Mouse (Mus musculus): Measurements from ENCODE around the gene Hnrnpm.
"Not testable (repeated sequence)": the region's sequence is repeated elsewhere in the genome, so short reads cannot be mapped to it uniquely, and the experiment has no call there.

The Hnrnpm gene

DNA sequence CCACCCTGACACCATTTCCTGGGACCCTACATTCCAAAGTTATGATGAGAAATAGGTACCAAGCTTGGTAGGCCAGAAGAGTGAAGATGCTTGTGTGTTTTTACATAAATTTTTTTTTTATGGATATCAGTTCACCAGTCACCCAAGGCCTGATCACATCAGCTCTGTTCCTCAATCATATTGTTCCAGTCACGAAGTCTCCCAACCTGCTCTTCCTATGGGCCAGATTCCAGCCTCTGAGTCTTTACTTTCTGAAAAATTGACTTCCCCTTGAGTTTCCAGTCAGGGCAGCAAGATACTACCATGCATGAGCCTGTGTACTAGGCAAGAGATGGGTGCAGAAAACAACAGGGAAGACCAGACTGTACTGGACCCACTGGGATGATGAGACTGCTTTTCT, at the start of gene Hnrnpm:
TSS of gene Hnrnpm (minus strand) at position 101 of the 400 bp plus-strand sequence.
- no peak for DNase-seq (ENCODE audit: low spot score in 2 of 2)

DNA sequence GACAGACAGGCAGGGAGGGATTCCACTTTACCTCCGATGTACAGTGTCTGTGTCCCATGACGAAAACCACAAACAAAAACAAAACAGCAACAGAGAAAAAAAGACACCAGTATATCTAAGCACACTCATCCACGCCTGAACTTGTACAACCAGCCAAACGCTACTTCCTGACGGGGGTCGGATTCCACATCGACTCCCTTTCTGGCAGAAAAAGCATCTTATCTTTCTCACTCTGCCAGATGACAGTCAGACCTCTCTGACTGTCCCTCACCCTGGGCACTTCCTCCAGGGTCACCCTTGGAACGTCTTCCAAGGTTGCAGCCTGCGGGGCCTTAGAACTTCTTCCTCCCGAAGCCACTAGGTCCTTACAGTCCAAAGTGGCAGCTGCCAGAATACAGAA, 46.9 kb upstream of the Hnrnpm start:
- not testable (repeated sequence) for DNase-seq (ENCODE audit: low spot score in 2 of 2)

DNA sequence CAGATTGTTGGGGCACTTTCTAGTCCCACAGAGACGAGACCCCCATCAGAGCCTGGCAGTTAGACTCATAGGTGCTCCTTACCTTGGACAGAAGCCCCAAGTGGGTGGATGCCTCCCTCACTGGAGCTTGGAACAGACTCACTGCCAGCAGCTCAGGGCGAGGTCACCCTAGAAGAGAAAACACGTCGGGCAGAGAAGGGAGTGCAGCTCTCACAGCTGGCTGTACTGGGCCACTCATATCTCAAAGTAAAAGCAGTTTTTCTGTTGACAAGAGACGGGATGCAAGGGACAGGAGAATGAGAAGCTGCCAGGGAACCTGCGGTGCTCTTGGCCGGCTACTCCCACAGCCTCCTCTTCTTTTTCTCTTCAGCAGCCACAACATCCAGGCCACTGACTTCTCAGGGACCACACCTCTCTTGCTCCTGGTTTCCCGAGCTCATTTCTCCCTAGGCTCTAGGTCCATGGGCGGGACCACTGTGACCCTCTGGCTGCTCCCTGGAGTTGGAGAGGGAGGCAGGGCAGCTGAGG, 46.0 kb upstream of the Hnrnpm start:
- DNase-seq (ENCODE audit: low spot score in 2 of 2) = not testable (repeated sequence)

DNA sequence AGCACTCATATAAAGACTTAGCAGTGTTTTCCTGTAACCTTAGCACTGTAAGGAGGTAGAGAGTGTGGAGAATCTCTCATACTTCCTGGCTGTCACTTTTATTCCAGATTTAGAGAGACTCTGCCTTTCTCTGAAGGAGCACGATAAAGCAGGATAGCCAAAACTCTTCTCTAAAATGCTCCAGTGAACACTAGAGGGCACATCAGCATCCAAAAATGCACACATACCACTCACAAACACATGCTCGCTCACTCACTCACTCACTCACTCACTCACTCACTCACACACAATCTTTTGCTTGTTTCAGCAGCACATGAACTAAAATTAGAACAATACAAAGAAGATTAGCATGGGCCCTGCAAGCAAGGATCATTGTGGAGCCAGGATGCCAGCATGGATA, 42.6 kb upstream of the Hnrnpm start:
- no peak for DNase-seq (ENCODE audit: low spot score in 2 of 2)

DNA sequence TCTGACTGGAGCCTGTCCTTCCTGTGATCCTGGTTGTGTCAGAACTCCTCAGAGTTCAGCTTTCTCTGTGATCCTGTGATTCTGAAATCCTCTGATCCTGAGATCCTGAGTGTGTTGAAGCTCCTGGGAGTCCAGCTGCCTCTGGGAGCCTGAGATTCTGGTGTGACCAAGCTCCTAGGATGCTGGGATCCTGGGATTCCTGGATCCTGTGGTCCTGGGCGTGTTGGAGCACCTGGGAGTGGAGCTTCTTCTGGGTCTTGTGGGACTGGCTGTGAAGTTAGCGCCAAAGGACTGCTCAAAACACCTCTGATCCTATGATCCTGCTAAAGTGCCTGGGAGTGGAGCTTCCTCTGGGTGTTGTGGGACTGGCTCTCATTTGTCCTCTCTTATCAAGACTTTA, 41.7 kb upstream of the Hnrnpm start:
- DNase-seq (ENCODE audit: low spot score in 2 of 2) = no peak

DNA sequence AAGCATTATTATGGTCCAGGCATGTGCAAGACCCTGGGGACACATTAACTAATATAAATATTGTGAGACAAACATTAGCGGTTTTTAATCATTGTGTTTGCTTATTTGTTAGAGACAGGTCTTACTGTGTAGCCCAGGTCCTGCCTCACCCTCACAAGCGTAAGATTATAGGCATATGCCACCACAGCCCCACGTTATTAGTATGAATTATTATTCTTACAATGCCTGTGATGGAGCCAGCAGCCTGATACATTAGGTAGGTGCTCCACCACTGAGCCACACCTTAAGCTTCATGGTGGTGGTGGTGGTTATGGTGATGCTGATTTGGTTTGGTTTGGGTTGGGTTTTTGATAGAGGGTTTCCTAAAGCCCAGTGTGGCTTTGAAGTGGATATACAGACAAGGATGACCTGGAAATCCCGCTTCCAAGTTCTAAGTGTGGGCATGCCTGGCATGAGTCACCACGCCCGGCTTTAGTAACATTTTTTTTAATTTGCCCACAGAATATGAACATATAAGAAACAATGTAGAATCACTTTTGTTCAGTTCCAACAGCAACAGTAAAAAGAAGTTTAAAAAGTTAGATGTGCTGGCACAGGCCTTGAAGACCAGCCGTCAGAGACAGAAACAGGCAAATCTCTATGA, 33.2 kb upstream of the Hnrnpm start:
- no peak for DNase-seq (ENCODE audit: low spot score in 2 of 2)

DNA sequence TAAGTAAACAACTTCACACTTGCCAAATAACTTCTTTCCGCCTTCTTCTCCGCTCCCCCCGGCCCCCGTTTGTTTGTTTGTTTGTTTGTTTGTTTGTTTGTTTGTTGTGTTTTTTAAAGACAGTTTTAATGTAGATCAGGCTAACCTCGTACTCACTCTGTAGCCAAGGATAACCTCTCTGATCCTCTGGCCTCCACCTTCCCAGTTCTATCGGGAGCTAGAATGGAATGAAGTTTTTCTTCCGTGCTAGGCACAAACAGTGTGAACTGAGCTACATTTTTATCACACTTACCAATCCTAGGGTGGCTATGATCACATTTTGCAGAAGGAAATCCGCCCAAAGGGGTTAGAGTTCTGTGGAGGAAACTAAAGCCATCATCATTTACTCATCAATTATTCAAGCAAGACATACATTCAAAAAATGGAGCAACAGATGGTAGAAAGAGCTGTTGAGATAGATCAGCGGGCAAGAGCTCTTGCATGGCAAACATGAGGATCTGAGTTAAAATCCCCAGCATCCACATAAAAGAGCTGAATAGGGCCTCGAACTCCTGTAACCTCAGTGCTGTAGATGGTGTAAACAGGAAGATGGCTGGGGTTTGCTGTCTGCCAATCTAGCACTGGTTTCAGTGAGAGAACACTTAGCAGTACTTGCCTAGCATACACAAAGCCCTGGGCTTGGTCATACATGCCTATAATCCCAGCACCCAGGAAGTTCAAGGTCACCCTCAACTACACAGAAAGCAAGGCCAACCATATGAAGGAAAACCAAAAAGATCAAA, 32.5 kb upstream of the Hnrnpm start:
- no peak for DNase-seq (ENCODE audit: low spot score in 2 of 2)

DNA sequence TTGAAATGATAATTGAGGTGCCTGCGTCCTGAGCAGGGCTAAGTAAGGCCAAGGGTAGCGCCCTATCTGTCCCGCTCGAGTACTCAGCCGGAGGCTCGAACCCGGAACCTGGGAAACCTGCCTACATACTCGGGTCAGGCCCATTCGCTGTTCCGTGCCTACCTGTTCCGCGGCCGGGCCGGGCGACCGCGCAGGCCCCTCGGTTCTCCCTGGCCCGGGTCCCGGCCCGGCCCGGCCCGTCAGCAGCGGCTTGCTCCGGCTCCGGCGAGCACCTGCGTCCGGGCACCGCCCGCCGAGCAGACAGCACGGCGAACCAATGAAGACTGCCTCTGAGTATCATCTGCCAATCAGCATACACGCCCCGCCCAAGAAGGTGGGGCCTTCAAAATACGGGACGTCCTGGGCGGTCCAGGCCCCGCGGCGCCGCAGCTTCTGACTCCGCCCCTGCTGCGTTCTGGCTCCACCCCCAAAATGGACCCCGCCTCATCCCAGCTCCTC, 31.8 kb upstream of the Hnrnpm start, which contains the start of gene March2:
TSS of gene March2 (minus strand) at position 287 of the 498 bp plus-strand sequence.
- DNase-seq (ENCODE audit: low spot score in 2 of 2) = peak; percentile 95 to 97

DNA sequence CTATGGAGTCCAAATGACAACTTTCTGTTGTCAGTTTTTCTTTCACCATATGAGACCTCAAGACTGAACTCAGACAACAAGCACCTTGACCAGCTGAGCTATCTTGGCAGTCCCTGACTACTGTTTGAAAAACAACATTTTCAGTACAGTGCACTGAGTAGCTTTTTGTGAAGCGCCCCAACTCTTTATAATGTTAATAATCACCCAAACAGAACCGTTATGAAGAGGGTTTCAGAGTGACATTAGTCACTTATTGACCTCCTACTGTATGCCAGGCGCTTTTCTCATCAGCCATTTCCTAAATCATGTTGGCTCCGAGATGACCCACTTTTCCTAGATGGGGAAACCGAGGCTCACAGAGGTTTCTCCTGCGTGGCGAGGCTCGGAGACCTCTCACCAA, 31.3 kb upstream of the Hnrnpm start:
- no peak for DNase-seq (ENCODE audit: low spot score in 2 of 2)

DNA sequence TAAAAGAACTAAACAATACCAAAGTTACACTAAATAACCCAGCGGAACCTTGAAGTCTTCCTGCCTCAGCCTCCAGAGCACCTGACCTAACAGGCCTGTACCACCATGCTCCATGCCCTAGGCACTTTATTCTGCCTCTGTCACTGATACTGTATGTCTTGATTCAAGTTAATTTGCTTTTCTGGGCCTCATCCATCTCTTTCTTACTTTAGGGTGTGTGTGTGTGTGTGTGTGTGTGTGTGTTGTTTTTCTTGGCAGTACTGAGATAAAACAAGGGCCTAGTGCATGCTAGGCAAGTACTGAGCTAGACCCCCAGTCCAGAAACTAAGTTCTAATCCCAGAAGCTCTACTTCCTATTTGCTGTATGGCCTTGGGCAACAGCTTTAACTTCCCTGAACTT, 30.6 kb upstream of the Hnrnpm start:
- DNase-seq (ENCODE audit: low spot score in 2 of 2) = no peak

DNA sequence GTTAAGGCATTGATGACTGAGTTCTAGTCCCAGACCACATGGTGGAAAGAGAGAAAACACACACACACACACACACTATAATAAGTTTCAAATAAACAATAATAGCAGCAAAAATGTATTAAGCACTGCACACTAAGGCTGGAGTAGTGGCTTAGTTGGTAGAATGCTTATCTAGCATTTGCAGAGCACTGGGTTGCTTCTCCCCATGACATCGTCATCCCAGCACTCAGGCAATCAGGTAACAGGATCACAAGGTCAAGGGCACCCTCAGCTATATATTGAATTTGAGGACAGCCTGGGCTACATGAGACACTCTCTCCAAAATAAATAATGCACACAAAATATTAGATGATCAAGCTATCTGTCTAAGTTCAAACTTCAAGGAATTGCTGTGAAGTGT, 28.1 kb upstream of the Hnrnpm start:
- DNase-seq (ENCODE audit: low spot score in 2 of 2) = peak; percentile 24 to 61

DNA sequence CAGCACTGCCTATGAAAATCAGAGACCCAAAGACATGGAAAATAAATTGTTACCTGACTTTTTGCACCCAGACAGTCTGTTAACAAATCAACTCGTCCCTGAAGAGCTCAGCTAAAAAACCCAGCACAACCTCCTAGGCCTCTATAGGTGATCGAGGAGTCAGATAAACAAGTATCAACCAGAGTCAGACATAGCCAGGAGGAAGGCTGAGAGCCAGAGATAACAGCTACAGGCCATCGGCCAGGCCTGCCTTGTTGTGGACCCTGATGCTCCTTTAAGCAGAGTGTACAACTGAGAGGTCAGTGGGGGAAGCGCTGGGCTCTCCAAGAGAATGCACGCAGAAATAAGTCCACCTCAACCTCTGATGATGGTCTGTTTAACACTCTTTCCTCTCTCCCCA, 26.6 kb upstream of the Hnrnpm start:
- DNase-seq (ENCODE audit: low spot score in 2 of 2) = peak; percentile 59 to 73

DNA sequence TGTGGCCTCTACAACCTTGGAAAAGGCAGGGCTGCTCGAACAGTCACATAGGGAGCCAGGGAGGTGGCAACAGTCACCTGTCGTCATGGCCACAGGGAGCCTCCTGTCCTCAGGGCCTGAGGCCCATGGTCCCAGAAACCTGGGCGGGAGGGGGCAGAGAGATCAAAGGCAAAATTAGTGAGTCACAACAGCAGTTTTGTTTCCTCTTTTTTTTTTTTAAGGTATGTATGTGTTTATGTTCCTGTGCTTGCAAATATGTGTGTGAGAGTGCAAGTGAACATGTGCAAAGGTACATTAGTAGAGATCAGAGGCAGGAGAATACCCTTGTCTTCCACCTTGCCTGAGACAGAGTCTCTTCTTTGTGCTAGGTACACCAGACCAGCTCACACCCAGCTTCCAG, 23.2 kb upstream of the Hnrnpm start:
- no peak for DNase-seq (ENCODE audit: low spot score in 2 of 2)

DNA sequence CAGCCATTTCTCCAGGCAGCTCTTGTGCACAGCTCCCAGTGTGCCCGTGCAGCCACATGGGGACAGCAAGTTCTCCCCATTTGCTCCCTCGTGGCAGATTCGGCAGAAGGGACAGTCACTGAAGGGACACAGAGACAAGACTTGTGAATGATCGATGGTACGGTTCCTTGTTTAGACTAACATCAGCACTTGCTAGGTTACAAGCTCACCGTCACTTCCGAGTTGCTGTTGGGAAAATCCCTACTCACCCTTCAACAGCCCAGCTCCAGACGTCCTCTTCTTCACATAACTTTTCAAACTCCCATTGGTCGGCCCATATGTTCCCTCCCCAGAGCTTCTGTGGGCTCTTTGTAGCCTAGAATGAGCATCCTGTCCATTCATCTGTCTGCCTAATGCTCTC, 16.4 kb upstream of the Hnrnpm start:
- DNase-seq (ENCODE audit: low spot score in 2 of 2) = no peak

DNA sequence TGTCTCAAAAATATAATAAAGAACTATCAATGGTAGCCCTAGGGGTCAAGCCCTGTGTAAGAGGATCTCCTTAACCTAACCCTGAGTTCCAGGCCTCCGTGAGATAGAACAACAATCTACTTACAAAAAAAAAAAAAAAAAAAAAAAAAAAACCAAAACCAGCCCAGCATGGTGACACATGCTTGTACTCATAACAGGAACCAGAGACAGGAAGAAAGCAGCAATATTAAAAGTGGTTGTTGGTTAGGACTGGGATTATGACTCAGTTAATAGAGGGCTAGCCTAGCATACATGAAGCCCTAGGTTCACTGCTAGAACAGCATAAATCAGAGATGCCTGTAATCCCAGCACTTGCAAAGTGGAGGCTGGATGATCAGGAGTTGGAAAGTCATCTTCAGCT, 15.5 kb upstream of the Hnrnpm start:
- DNase-seq (ENCODE audit: low spot score in 2 of 2) = no peak

DNA sequence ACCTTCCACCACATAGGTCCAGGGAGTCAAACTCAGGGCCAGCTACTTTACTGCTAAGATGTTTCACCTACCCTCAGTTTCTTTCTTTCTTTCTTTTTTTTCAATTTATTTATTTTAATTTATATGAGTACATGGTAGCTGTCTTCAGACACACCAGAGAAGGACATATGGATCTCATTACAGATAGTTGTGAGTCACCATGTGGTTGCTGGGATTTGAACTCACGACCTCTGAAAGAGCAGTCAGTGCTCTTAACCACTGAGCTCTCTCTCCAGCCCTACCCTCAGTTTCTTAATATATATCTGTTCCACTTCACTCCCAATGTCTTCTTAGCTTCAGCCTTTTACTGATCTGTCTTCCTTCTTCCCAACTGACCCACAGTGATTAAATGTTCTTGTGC, 8.8 kb upstream of the Hnrnpm start:
- DNase-seq (ENCODE audit: low spot score in 2 of 2) = no peak

DNA sequence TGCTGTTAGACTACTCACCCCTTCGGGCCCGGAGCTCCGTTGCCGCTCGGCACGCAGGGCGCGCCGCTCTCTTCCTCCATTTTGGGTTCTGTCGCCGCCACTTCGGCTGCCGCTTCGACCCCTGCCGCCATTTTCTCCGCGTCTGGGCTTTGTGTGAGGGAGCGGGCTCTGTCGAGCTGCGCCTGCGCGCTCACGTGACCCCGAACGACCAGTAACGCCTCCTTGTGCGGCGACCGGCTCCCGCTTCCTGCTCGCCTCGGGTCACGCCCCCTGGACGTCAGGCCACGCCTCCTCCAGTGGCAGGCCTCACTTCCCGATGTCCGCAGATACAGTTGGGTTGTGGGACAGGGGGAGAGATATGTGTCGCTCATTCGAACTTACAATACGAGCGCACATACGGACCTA, 1.4 kb downstream of the Hnrnpm start:
- peak; percentile 98 for DNase-seq (ENCODE audit: low spot score in 2 of 2)

DNA sequence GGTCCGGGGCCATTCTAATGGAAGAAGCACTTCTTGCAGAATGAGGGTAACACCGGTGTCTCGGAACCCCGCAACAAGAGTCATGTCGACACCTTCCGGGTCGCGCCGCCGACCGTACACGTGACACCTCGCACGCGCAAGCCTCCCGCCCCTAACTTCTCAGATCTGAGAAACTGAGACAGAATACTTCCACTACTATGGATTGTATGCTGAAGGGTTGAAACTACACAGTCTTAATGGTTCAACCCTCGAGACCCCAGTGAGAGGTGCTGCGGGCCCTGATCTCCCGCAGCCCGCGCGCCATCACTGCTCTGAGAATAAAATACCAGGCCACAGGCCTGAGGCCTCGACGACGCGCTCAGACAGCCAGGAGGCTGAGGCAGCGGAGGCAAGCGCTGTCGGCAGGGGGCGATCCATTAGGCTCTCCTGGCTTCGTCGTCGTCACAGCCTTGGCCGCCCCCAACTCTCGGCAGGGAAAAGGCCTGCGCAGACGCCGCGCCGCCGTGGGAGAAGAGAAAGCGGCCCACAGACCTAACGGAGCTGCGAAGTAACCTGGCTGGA, 1.9 kb downstream of the Hnrnpm start:
- peak; percentile 68 to 71 for DNase-seq (ENCODE audit: low spot score in 2 of 2)

DNA sequence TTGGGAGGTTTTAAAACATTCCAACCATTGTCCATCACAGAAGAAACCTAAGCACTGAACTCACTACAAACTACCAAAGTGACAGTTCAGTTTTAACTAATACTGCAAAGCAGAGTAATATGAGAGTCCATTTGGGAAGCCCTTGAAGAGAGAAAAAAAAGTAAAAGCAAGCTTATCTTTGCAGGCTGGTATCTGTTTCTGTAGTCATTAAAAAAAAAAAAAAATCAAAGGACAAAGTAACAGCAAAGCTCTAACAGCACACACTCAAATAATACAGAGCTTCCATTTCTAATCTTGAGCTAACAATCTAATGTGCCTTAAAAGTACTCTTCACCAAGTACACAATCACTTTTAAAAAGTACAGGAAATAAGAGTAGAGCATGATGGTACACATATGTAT, 4.9 kb downstream of the Hnrnpm start:
- DNase-seq (ENCODE audit: low spot score in 2 of 2) = no peak

DNA sequence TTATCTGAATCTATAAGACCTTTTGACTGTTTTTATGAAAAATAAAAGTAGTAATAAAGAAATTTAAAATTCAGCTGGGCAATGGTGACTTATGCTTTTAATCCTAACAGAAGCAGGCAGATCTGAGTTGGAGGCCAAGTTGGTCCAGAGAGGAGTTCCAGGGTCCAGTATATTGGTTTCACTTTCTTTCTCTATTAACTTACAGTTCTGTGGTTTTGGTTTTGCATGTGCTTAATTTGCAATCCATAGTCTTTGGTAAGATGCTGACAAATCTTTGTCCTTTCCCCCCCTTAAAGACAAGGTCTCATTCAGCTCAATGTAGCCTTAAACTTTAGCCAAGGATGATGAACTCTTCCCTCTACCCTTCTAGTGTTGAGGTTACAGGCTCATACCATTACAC, 7.9 kb downstream of the Hnrnpm start:
- DNase-seq (ENCODE audit: low spot score in 2 of 2) = no peak

DNA sequence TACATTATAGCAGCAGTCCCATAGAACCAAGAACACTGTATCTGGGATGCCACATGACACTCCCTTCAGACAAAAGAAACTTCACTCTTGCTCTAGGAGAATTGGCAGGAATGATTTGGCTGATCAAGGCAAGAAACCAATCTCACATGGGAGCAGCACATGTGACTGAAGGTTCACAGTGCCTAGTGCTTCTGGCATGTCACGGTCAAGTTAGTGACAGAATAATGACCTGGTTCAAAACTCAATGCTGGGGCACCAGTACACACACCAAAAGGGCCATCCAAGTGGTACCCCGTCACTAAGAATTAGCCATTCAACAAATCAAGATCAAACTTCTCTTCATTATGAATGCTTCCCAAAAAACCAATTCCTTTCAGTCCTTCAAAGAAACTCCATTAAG, 10.6 kb downstream of the Hnrnpm start:
- no peak for DNase-seq (ENCODE audit: low spot score in 2 of 2)

DNA sequence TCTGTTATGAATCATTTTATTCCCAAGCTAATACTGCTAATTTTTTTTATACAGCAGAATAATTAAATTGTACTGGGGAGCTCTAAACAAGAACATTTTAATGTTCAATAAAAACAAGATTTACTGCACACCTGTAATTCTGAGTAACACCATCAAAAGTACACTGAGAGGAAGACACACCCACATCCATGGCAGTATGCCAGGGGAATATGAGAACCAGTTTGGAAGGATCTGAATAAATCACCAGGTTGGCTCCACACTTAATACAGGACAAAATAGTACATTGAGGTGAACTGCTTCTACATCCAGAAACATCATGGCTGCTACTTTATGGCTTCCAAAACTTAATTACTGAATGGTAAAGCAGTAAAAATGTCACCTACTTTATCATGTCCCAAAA, 11.2 kb downstream of the Hnrnpm start:
- no peak for DNase-seq (ENCODE audit: low spot score in 2 of 2)

DNA sequence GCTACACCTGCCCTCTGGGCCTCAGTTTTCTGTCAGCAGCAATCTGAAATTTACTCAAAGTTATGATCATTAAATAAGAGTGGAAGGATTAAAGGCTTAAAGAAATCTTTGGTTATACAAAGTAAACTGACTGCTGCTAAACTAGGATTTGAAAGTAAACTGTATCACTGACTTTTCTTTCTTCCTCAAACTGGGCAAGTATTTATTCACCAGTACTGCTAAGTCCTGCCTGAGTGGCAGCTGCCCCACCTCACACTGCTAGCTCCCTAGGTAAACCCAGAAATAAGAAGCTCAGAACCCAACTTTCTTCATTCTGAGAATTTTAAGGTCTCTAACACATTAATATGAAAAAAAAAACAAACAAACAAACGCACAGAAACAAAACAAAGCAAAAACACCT, 12.8 kb downstream of the Hnrnpm start:
- DNase-seq (ENCODE audit: low spot score in 2 of 2) = no peak
